Mouse (Mus musculus) G1E-ER4 (cell line): Measurements from ENCODE around the gene Rbms3. TPM values are rescaled to one million over a fixed set of nuclear protein-coding genes. Genes with fewer than 3 reads are reported as not detected.

Source experiments
- GATA1 ChIP-seq: IDR thresholded peaks from one replicate; pipeline ENCODE4 v1.8.0; 2012; ENCODE audit warnings: low read length, inconsistent platforms
- polyA plus RNA-seq: library from polyadenylated mRNA; stranded (reverse); fragments of >175 nt; gene quantifications from 2 replicates; pipeline ENCODE4 v1.2.3, GENCODE M21; 2012

Gene Rbms3
- polyA plus RNA-seq, 1 experiment: not detected

GRCm38 (mm10) chr9:117356764-117357442 lies 272.8 kb downstream of the Rbms3 start:
- no peak for TF ChIP-seq GATA1

GRCm38 (mm10) chr9:117355501-117355900 lies 274.2 kb downstream of the Rbms3 start:
- TF ChIP-seq GATA1: no peak

- TF ChIP-seq GATA1: no peak
Measured at GRCm38 (mm10) chr9:117342336-117342735, 287.4 kb downstream of the Rbms3 start.

GRCm38 (mm10) chr9:117330681-117331080 lies 299.0 kb downstream of the Rbms3 start:
- no peak for TF ChIP-seq GATA1

GRCm38 (mm10) chr9:117319271-117319670 lies 310.4 kb downstream of the Rbms3 start:
- no peak for TF ChIP-seq GATA1

- no peak for TF ChIP-seq GATA1
Measured at GRCm38 (mm10) chr9:117318461-117318860, 311.3 kb downstream of the Rbms3 start.

GRCm38 (mm10) chr9:117317251-117317650 lies 312.5 kb downstream of the Rbms3 start:
- no peak for TF ChIP-seq GATA1

GRCm38 (mm10) chr9:117313642-117314041 lies 316.1 kb downstream of the Rbms3 start:
- TF ChIP-seq GATA1: no peak

- no peak for TF ChIP-seq GATA1
Measured at GRCm38 (mm10) chr9:117309809-117310208, 319.9 kb downstream of the Rbms3 start.

- TF ChIP-seq GATA1: no peak
Measured at GRCm38 (mm10) chr9:117298991-117299390, 330.7 kb downstream of the Rbms3 start.

GRCm38 (mm10) chr9:117297662-117298531 lies 331.8 kb downstream of the Rbms3 start:
- TF ChIP-seq GATA1: no peak

- TF ChIP-seq GATA1: no peak
Measured at GRCm38 (mm10) chr9:117291066-117291850, 338.5 kb downstream of the Rbms3 start.

GRCm38 (mm10) chr9:117274846-117275245 lies 354.9 kb downstream of the Rbms3 start:
- TF ChIP-seq GATA1: no peak

GRCm38 (mm10) chr9:117259614-117260013 lies 370.1 kb downstream of the Rbms3 start:
- no peak for TF ChIP-seq GATA1

- no peak for TF ChIP-seq GATA1
Measured at GRCm38 (mm10) chr9:117253361-117253760, 376.4 kb downstream of the Rbms3 start.

- TF ChIP-seq GATA1: no peak
Measured at GRCm38 (mm10) chr9:117252411-117252861, 377.3 kb downstream of the Rbms3 start.
